Mouse (Mus musculus) kidney, postnatal 0 days (tissue): ENCODE measurements around the gene Gm20388. TPM values are rescaled to one million over a fixed set of nuclear protein-coding genes. Genes with fewer than 3 reads are reported as not detected.

Experiments
- ATAC-seq: fragments of 200-750 bp; cut with Nextera tagmentation; replicated peaks from 2 replicates; pipeline ENCODE4 v1.8.0; 2017; ENCODE audit warnings: low read depth, moderate number of reproducible peaks, moderate TSS enrichment, moderate library complexity; ENCODE audit not compliant: low FRiP score
- DNase-seq: peaks from one replicate; pipeline ENCODE4 v3.0.0-alpha.2; 2016; ENCODE audit warnings: low spot score
- H3K27ac ChIP-seq: fragments of 300-500 bp; sonication (generic); 2 replicates; pipeline ENCODE4 v1.5.1; 2014; ENCODE audit warnings: mild to moderate bottlenecking
- H3K27me3 ChIP-seq: fragments of 300-500 bp; sonication (generic); 2 replicates; pipeline ENCODE4 v1.6.1; 2014; ENCODE audit warnings: low read length, mixed read lengths; ENCODE audit not compliant: insufficient read depth
- H3K36me3 ChIP-seq: fragments of 300-500 bp; sonication (generic); 2 replicates; pipeline ENCODE4 v1.6.1; 2014; ENCODE audit warnings: low read length, mixed read lengths; ENCODE audit not compliant: insufficient read depth
- H3K4me1 ChIP-seq: fragments of 300-500 bp; sonication (generic); replicated peaks from 2 replicates; pipeline ENCODE4 v1.6.1; 2014; ENCODE audit warnings: antibody characterized with exemption, low read length, mixed read lengths; ENCODE audit not compliant: insufficient read depth
- H3K4me2 ChIP-seq: fragments of 300-500 bp; sonication (generic); 2 replicates; pipeline ENCODE4 v1.6.1; 2014; ENCODE audit warnings: mild to moderate bottlenecking, low read length, moderate library complexity, mixed read lengths
- H3K4me3 ChIP-seq: fragments of 300-500 bp; sonication (generic); replicated peaks from 2 replicates; pipeline ENCODE4 v1.5.1; 2014; ENCODE audit warnings: low read depth, low read length
- H3K9ac ChIP-seq: fragments of 300-500 bp; sonication (generic); 2 replicates; pipeline ENCODE4 v1.6.1; 2014; ENCODE audit warnings: low read depth, low read length
- H3K9me3 ChIP-seq: fragments of 300-500 bp; sonication (generic); replicated peaks from 2 replicates; pipeline ENCODE4 v1.6.1; 2016; ENCODE audit warnings: low read length, inconsistent platforms, mixed read lengths
- CTCF ChIP-seq: IDR thresholded peaks from 2 replicates; pipeline ENCODE4 v1.5.1; 2016; ENCODE audit warnings: antibody characterized with exemption, low read depth, mild to moderate bottlenecking, moderate library complexity
- WGBS: fragments of 180-500 bp; shearing (Covaris S2); extraction: QIAGEN DNeasy Blood & Tissue Kit; methylation state at CpG from one replicate; pipeline ENCODE4 v1.1.7; 2014; 5-methylcytosine and 5-hydroxymethylcytosine counted together
- polyA plus RNA-seq: library from polyadenylated mRNA; unstranded; fragments of >200 nt; fragmentation: Nextera tagmentation; extraction: Ambion mirVana; gene quantifications from 2 replicates; pipeline ENCODE4 v1.2.1, GENCODE M21; 2015

The Gm20388 gene
- polyA plus RNA-seq, 1 experiment from 2014 or later: not detected

DNA sequence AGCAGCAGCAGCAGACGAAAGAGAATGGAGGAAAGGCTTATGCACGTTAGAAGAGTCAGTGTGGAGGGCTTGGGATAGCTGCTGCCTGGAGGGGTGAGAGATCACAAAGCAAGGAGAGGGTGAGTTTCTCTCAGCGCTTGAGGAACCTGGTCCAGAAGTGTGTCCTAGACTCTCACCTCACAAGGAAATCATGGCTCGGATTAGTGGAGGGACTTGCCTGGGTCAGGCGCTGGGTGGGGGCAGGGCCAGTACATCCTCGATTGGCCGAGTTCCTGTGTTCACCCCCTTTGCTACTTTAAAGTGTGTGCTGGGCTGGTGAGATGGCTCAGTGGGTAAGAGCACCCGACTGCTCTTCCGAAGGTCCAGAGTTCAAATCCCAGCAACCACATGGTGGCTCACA is 3225.2 kb downstream of the Gm20388 start:
- 53% methylated on average over 9 of the region's 9 CpGs for WGBS
- Histone ChIP-seq H3K36me3 (no peaks in the 10 kb centered on the region), H3K4me2 (no peak overlapping the region), H3K4me3 (no peak overlapping the region), H3K27me3 (no peaks in the 10 kb centered on the region), H3K27ac (no peak overlapping the region), H3K9ac (no peak overlapping the region), H3K4me1 (peaks cover 15% of the 10 kb centered on the region; the same call in 1 of the 2 replicates), H3K9me3 (no peaks in the 10 kb centered on the region)
- no peak for TF ChIP-seq CTCF
- no peak for DNase-seq
- ATAC-seq: no peak

DNA sequence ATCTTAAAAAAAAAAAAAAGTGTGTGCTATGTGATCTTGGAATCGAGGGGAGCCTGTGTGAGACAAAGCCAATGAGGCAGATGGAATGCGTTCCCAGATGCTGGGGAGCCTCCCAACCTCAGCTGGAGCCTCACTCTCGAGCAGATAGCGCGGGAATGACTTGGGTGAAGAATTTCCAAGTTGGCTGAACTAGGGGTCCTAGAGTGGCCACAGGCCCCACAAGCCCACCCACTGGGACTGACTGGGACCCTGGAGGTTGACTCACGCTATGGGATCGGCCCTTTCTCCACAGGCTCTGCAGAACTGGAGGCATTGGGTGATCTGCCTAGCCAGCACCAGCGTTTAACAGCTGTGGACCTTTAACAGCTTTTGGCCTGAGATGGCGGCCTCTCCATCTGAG is 3225.6 kb downstream of the Gm20388 start:
- ATAC-seq: no peak
- DNase-seq: no peak
- WGBS: 77% methylated on average over 9 of the region's 9 CpGs
- H3K4me2 ChIP-seq: no peak overlapping the region
- no peak overlapping the region for H3K4me3 ChIP-seq
- H3K27me3 ChIP-seq: no peaks in the 10 kb centered on the region
- no peak for TF ChIP-seq CTCF
- no peaks in the 10 kb centered on the region for H3K9me3 ChIP-seq
- H3K4me1 ChIP-seq: peaks cover 15% of the 10 kb centered on the region; the same call in 1 of the 2 replicates
- no peak overlapping the region for H3K27ac ChIP-seq
- H3K9ac ChIP-seq: no peak overlapping the region
- no peaks in the 10 kb centered on the region for H3K36me3 ChIP-seq

DNA sequence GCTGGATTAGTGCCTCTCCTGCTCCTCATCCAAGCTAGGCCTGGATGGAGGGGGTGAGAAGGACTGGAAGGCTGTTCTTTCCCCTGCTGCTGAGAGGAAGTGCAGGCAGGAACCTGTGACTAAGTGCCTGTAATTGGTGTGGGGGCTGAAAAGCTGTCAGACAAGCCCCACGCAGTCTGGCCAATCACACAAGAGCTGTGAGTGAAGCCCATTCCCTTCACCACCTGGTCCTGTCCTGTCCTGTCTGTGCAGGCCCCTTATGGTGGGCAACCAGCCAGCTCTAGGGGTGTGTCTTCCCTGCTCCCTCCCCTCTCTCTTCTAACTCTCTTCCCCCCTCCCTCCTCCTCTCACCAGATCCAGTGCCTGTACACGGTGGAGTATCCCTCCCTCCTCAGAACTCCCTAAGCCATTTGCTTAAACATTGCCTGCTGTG is 3227.0 kb downstream of the Gm20388 start:
- 8% methylated on average over 2 of the region's 2 CpGs for WGBS
- peak; percentile 82 for ATAC-seq
- Histone ChIP-seq H3K27ac (peak overlapping the region; percentile 65), H3K9ac (0 out of 2 replicates have a peak overlapping the region, but pooled peaks have one; percentile 32), H3K4me2 (no peak overlapping the region), H3K27me3 (no peaks in the 10 kb centered on the region), H3K36me3 (no peaks in the 10 kb centered on the region), H3K4me3 (no peak overlapping the region), H3K4me1 (peaks cover 15% of the 10 kb centered on the region; the same call in 1 of the 2 replicates), H3K9me3 (no peaks in the 10 kb centered on the region)
- DNase-seq: peak; percentile 92
- no peak for TF ChIP-seq CTCF

DNA sequence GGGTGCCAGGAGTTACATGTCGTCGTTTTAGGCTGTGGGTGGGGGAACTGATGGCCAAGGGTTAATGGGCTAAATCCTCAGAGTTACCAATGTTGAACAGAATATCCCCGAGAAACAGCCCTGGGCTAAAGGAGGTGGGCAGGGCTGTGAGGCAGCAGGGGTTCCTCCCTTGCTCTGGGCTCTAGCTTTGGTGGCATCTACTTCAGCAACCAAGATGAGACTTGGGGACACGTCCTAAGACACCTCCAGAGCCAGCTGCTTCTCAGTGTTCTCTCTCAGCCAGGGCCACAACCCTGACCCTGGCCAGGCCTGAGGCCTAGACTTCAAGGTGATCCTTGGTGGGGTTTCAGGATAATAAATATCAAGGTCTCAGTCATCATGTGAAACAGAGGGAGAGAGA is 3228.1 kb downstream of the Gm20388 start:
- H3K4me3 ChIP-seq: no peak overlapping the region

DNA sequence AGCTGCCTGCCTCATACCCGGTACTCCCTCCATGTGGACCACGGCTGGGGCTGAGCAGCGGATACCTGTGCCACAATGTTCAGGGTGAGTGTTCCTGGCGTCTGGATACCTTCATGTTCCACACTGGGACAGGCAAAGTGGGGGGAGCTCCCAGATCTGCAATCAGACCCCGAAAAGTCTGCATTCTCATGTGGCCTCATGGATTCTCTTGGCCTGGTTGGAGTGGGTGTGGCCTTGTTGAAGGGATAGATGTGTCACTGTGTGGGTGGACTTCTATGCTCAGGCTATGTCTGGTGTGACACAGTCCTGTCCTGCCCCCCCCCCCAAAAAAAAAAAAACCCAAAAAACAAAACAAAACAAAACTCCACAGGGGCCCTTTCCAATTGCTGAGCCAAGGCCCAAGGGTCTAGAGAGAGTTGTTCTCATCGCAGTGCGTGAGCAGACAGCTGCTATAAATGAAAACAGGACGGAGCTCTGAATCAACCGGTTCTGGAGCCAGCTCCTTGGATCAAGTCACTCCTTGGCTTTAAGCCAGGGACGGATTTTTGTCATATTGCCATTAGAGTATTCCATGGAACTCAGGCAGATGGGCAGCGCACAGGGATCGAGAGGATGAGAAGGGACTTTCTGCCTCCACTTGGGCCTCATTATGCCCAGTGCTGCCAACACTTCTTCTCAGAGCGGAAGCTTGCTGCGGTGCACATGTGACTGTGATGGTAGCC is 3231.3 kb downstream of the Gm20388 start:
- Histone ChIP-seq H3K4me3 (no peak overlapping the region), H3K9ac (no peak overlapping the region), H3K4me1 (peaks cover 15% of the 10 kb centered on the region; the same call in 1 of the 2 replicates), H3K36me3 (no peaks in the 10 kb centered on the region), H3K27ac (peak overlapping the region; percentile 71), H3K9me3 (no peaks in the 10 kb centered on the region), H3K4me2 (no peak overlapping the region), H3K27me3 (no peaks in the 10 kb centered on the region)
- no peak for ATAC-seq
- DNase-seq: peak; percentile 85
- whole genome bisulfite sequencing: 66% methylated on average over 14 of the region's 14 CpGs
- no peak for TF ChIP-seq CTCF

More for the DNA sequence above, 3228.1 kb downstream of the Gm20388 start:
- no peak overlapping the region for H3K27ac ChIP-seq
- peaks cover 15% of the 10 kb centered on the region; the same call in 1 of the 2 replicates for H3K4me1 ChIP-seq
- no peak for ATAC-seq
- DNase-seq: no peak
- WGBS: 52% methylated on average over 4 of the region's 4 CpGs
- H3K9ac ChIP-seq: no peak overlapping the region
- no peaks in the 10 kb centered on the region for H3K9me3 ChIP-seq
- H3K27me3 ChIP-seq: no peaks in the 10 kb centered on the region
- H3K36me3 ChIP-seq: no peaks in the 10 kb centered on the region
- no peak for TF ChIP-seq CTCF
- no peak overlapping the region for H3K4me2 ChIP-seq

DNA sequence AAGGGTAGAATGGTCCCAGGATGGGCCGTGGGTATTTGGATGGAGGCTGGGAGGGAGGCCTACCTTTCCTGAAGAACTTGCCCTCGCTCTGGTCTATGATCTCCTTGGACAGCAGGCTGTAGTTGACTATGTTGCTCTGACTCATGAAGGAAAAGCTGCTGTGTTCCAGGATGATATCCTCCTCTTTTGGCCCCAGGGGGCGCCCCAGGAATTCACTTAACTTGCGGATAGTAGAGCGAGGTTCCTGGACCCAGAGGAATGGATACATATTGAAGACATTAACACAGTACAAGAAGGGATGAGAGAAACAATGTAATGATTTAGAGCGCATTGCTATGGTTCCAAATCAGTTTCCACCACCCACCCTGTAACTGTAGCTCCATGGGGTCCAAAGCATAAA is 3234.6 kb downstream of the Gm20388 start:
- ATAC-seq (no peak), DNase-seq (peak; percentile 79)
- 59% methylated on average over 6 of the region's 6 CpGs for WGBS
- no peaks in the 10 kb centered on the region for H3K36me3 ChIP-seq
- peak; percentile 65 for TF ChIP-seq CTCF
- no peak overlapping the region for H3K9ac ChIP-seq
- H3K9me3 ChIP-seq: no peaks in the 10 kb centered on the region
- H3K4me3 ChIP-seq: no peak overlapping the region
- no peaks in the 10 kb centered on the region for H3K27me3 ChIP-seq
- H3K27ac ChIP-seq: no peak overlapping the region
- no peak overlapping the region for H3K4me2 ChIP-seq
- no peaks in the 10 kb centered on the region; the same call in 1 of the 2 replicates for H3K4me1 ChIP-seq
